Mouse (Mus musculus) heart, adult 2 months (tissue): ENCODE measurements around the gene Fchsd2.

Experiments used
- CTCF ChIP-seq: fragments of 200-600 bp; IDR thresholded peaks from 2 replicates; pipeline ENCODE4 v1.8.1; 2022; ENCODE audit warnings: antibody characterized with exemption, mild to moderate bottlenecking, moderate library complexity
- EP300 ChIP-seq: fragments of 200-500 bp; IDR thresholded peaks from 2 replicates; pipeline ENCODE4 v1.6.1; 2011; ENCODE audit warnings: low read depth, low read length, control low read depth; ENCODE audit not compliant: insufficient read depth

- TF ChIP-seq CTCF (no peak), EP300 (no peak)
These were observed 144.2 kb downstream of the Fchsd2 start for GRCm38 (mm10) chr7:101236712-101237473.
